Mouse (Mus musculus) megakaryocyte-erythroid progenitor cell, adult 5-6 weeks (primary cell): Measurements from ENCODE around the gene Sox6. TPM values are rescaled to one million over a fixed set of nuclear protein-coding genes. Genes with fewer than 3 reads are reported as not detected.
A peak's percentile ranks its signal among the peaks of the same experiment; 100 is the strongest.

Experiments
- ATAC-seq: replicated peaks from 2 replicates; pipeline ENCODE4 v1.8.0; 2016; ENCODE audit warnings: mild to moderate bottlenecking, inconsistent platforms; ENCODE audit not compliant: severe bottlenecking, poor library complexity, low FRiP score, low TSS enrichment
- total RNA-seq, 2 experiments: library from RNA; stranded (forward) in 1 of 2; stranded (reverse) in 1 of 2; fragments of 200-1000, 215-1000 nt in 1 of 2; fragments of >200 nt in 1 of 2; fragmentation: Nextera tagmentation in 1 of 2; gene quantifications; 2 replicates each; pipeline ENCODE4 v1.2.3; 2014 to 2017

The Sox6 gene
- total RNA-seq, 2 experiments from 2014 or later: 10.2 to 18.2 TPM

DNA sequence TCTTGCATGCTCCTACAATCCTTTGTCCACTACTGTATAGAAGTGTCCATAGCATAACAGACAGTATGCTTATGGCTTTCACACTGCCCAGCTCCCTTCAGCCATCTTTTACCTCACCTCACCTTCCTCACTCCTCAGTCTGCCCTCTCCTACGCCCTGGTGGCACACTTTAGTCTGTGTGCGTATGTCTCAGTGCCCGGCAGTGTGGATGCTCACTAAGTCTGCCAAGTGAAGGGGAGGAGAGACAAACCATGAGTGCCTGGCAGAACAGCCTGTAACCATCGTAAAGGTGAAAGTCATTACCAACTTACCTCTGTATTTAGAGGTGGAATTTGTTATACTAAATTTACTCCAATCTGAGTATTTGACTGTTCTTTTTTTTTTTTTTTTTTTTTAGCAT, 35.9 kb downstream of the Sox6 start:
- no peak for ATAC-seq

DNA sequence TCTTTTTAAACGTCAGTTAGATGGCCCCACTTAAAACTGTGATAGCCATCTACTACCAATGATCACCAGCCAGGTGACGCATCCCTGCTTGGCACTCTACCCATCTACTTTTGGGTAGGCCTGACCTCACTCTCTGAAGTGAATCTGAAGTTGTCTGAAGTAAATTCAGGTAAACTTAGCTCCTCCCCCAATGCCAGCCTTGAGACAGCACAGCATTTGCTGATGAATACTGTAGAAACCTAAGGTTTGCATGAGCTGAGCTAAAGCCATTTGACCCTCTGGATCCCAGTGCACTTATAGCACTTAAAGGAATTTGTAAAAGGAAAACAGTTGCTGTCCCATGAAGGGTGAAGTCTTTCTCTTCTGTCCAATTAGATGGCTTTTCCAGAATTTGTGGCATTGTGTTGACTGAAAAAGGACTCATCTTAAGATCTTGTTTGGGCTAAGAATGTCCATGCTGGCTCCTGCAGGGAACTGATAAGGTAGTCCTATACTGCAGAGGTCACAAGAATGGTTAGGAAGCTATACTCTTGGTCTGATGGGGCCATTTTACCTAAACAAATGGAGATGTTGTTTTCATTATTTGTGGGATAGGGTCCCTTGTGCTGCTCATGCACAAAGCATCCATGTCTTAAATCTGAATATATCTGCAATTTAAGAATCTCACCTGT, 50.4 kb downstream of the Sox6 start:
- ATAC-seq: no peak

DNA sequence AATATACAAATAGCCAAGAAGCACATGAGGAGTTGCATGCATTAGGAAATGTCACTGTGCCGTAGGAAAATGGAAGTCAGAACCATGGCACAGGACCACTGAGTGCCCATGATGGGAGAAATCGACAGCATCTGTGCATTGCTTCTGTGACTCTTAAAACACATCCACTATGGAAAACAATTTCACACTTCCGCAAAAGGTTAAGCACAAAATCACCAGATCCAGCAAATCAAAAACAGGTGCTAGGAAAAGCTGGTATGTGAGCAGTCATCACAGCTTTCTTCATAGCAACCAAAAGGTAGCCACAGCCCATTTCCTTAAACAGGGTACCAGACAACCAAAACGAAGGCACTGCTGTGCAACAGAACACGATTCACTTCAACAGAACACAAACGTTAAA, 52.9 kb downstream of the Sox6 start:
- no peak for ATAC-seq

DNA sequence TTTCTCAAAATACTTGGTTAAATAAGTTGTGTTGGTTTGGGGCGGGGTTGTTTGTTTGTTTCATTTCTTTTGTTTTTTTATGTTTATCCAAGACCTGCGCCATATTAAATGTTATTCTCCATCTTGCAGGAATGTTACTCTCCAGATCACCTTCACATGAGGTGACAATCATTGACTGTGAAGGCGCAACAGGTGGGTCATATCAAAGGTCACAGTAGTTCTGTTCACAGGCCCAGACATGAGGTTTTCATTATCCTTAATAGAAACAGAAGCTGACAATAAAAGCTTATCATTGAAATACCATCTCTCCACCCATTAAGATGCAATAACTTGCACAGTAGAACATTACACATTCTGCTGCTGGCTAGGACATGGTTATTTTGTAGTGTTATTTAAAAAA, 54.5 kb downstream of the Sox6 start:
- ATAC-seq: no peak

DNA sequence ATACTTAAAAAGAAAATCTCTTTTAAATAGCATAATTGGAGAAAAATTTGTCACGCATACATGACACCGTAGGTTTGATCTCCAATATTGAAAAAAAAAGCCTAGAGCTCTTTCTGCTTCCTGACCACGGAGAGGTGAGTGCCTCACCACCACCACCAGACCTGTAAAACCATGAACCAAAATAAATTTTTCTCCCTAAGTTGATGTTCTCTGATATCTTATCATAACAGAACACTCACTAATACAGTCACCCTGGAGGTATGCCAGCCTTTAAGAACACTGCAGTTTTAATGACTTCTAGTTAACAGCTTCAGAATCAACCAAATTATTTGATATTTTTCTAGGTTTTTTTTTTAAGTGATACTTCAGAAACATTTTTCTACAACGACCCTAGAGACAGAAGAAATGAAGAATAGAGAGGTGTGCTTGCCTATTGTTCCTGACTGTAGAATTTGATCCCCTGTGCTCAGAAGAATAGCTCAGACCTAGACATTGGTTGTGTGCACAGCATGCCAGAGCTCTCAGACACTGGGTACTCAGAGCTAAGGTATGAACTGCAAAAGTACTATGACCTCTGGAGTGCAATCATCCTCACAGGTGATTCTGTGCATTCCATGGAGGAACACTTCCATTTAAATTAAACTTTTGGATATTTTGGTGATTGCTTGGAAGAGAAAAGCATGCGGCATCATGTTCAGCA, 58.6 kb downstream of the Sox6 start:
- ATAC-seq: peak; percentile 97

DNA sequence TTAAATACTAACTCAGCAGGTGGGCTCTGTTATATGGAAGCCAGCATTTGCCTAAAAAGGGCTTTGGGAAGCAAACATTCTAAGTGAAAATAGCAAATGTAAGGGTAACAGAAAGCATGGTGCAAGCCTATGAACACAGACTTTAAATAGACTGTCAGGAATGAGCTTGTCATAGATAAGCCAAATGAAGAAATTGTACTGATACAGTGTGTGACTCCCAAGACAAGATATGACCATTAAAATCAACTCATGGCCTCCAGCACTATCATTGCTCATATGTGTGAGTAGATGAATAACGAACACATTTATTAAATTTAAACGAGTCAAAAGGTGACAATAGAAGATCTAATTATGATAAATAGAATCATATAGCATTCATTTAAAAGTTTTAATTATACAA, 64.1 kb downstream of the Sox6 start:
- no peak for ATAC-seq

DNA sequence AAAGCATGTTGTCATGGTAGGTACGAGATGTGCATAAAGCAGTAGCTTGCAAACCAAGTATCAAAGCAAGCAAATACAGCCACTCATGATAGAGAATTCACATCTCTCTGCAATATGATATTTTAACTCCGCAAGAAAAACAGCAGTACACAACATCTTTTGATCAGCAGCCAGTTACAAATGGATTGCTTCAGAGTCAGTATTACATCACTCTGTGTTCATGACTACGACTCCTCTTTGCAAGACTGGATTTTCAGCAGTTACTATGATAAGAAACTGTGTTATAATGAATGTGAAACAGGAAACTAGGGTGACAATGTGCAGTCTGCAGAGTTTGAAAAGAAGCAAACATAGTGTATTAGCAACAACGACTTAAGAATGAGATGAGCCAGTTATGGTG, 71.4 kb downstream of the Sox6 start:
- ATAC-seq: no peak

DNA sequence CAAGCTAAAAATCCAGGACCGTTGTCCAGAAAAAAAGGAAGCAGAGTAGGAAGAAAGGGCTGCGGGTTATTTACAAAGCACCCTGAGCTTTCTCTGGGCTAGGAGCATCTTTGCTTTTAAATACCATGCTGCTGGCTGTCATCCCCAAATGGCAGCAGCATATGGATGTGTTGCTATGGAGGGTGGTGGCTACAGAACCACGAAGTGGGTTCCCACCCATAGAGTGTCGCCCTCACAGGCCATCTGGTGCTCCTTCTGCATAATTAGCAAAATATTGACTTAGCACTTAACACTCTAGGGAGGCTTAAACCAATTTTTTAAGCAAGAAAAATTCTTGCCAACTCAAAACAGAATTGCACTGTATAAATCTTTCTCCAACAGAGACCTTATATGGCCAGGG, 72.4 kb downstream of the Sox6 start:
- ATAC-seq: no peak

DNA sequence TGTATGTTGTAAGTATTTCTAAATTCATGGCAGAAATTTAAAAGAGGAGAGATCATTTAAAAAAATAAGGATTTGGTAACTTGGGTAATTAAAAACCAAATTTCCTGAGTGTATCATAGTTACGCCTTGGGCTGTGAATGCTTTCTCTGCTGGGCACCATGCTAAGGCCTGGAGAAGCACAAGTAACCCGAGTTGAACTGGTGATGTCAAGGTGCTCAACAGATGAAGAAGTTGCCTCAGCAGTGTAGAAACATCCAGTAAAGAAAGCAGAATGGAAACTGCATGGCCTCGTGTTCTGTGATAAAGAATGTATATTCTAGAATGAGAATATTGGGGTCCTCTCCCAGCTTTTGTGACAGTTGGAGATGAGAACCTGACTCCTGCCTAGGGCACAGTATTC, 85.5 kb downstream of the Sox6 start:
- ATAC-seq: no peak

DNA sequence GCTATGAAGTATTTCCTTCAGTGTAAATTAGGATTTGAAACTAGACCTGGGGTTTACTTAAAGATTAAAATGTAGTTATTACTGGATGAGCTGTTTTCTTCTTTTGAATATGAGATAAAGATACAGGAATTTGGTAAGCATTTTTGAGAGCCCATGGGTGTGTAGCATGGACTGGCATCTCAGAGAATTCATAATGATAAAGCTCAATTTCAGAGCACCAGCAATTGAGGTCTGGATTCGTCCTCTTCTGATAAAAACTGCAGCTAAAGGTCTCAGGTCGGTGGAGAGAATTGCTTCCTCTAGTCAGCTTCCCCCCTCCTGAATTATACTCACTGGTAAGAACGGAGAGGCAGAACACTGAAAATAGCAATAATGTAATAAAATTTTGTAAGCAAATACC, 86.4 kb downstream of the Sox6 start:
- ATAC-seq: peak; percentile 54

DNA sequence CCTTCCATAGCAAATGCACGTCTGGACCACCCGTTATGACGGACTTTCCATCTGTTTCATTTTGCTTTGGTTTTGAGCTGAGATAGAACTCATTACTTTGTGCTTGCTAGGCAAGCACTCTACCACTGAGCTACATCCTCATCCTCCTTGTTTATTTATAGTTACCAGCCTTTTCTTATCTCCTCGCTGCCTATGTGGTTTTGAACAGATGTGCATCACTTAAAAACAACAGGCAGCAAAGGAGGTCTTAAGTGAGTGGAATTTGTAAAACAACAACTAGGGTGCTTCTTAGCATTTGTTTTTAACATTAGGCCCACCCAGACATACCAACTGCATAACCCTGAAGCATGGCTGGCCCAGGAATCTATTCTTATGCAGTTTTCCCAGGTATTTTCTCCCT, 86.9 kb downstream of the Sox6 start:
- peak; percentile 95 for ATAC-seq

DNA sequence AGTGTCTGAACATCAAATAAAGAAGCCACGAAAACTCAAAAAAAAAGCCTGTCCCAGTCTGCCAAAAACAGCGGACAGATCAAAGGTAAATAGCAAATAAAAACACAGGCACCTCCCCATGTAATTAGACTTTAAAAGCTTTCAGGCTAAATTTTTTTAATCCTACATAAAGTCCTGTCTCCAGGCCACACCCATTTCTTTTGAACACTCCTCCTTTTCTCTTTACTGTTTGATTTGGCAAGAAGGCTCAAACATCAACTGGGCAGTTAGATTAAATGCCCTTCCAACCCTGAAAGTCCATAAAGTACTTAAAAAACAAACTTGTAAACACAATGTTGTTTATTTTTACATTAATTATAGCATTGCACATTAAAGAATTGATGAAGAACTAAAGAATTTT, 90.7 kb downstream of the Sox6 start:
- ATAC-seq: no peak

DNA sequence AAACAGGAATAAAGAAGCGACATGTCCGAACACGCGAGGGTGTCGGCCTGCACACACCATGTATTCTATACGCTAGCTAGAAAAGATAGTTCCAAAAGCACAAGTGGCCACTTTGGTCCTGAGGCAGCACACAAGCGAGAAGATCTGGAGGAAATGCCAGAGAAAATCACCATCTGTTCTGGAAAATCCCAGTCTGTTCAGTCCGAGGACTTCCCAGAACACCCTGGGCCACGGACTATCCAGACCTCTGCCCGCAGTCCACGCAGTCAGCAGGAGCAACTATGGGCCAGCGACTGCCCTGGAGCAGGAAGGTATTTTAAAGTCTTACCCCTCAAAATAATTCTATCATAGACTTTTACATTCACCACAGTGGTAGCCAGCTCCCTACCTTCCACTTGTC, 92.0 kb downstream of the Sox6 start:
- ATAC-seq: no peak

DNA sequence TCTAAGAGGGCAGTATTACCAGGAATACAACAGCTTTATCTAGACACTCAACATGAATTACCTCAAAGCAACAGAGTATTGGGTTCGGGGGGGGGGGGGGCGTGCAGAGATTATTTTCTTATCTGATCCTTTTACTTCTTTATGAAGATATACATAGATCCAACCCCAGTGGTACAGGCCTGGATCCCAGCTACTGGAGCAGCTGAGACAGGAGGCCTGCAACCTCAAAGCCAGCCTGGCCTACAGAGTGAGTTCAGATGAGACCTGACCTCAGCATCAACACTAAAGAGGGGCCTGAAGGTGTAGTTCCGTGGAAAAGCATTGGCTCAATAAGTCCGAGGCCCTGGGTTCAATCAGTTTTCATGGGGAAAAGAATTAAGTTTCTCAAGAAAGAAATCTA, 93.1 kb downstream of the Sox6 start:
- ATAC-seq: no peak

DNA sequence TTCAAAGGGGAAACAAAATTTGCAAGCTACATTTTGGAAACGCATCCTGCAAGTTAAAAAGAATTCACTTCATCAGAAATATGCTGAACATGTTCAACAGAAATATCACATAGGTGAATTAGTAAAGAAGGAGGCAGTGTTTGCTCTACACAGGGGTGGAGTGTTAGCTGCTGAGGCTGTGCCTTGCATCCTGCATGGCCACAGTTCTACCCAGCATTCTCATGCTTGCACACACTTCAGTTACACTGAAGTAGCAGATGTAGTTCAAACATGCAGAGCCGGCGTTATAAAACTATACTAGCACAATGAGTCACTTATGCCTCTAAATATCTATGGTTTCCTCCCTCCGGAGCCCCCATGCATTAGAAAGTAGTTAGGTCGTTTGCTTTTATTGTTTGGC, 94.3 kb downstream of the Sox6 start:
- ATAC-seq: no peak

DNA sequence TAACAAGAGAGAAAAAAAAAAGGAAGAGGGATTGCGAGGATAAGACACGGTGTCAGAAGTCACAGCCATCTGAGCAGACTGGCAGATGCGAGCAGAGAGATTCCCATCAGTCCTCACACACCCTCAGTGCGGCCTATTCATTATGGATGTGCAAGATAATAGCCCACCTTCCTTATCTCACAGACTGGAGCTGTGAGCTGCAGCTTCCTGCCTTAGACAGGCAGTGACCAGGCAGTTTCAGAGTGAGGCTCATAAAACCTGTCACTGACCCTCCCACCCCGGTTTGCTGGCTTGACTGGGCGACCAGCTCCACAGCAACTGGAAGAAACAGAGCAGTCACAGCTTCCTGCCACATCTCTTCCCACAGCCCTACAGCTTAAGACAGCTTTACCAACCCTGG, 96.8 kb downstream of the Sox6 start:
- ATAC-seq: peak; percentile 99

DNA sequence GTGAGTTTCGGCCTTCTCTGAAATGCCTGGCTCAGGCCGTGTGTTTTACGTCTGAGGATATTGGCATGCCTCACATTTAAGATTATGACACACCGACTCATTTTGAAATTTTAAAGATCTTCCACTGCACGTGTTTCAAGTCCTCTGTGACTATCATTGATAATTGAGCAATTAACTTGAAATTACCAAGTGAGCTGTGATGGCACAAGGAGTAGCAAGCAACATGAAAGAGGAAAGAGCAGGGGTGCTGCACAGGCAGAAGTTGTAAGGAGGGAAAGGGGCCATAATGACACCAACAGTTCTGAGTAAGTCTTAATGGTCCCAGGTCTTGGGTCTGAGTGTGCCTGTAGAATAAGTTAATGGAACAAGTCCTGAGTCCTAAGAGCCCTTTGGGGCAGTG, 99.3 kb downstream of the Sox6 start:
- no peak for ATAC-seq

DNA sequence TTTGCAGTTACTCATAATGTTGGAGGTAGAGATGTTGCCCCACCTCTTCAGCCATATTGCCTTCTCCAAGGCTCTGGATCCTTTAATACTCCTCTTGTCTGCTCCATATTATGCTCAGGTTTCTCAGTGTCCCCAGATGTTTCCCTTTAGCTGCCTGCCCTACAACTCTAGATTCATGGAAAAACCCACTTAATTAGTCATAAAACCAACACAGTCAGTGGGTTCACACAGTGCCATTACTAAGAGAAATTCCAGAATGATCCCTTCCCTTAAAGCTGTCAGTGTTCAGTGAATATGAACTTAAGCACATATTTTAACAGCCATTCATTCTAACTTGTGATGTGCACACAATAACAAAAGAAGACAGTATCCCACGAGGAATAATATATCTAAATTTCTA, 101.7 kb downstream of the Sox6 start:
- no peak for ATAC-seq

DNA sequence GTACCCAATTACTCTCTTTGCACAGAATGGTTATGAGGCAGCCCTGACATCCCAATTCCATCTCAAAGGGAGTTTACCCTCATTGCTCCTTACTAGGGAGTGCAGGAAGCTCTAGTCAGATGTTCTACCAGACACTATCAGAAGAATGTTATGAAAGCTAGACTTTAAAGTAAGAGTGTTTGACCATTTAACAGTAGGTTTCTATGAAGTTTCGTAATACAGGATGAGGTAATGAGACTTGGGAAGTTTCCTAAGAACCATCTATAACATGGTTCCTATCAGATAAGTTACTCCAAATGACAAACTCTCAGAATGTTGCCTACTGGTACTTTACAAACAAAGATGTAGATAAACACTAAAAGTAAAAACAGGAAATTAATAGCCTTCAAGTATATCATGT, 123.3 kb downstream of the Sox6 start:
- ATAC-seq: no peak

DNA sequence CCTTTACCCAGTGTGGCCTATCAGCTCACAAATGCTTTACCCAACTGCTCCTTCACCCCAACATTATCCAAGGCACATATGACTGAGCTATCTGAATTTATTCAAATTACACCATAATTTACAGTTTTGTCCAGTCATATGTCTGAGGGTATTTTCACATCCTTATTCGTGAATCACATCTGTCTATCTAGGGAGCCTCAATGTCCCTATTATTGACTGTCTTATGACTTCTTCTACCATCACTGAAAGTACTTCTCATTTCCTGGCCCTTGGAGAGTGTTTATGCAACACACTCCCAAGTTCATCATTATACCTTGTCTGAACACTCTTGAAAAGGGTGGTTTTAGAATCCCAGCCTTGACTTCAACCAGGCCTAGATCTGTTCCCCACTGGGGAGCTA, 128.3 kb downstream of the Sox6 start:
- ATAC-seq: no peak

DNA sequence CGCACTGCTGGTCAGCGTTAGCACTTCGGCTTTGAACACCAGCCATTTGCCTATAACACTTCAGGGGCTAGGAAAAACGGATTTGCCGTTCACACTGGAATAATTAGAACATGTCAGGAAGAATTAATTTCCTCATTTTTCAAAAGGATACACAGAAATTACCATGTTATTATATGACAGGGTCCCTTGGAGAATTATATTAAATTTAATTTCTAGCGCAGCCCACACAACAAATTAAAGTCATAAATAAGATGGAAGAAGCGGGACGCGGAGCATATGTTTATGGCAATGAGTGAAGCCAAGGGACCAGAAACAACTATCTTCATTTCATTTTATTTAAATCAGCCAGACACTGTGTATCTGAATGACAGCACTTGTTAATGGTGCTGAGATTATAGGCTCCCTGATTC, 133.8 kb downstream of the Sox6 start:
- ATAC-seq: no peak
